Mouse (Mus musculus): Measurements from ENCODE around the gene Ccdc107. TPM values are rescaled to one million over a fixed set of nuclear protein-coding genes. Genes with fewer than 3 reads are reported as not detected.

The Ccdc107 gene
- polyA plus RNA-seq, 1 experiment from 2014 or later, result 89.8 TPM

DNA sequence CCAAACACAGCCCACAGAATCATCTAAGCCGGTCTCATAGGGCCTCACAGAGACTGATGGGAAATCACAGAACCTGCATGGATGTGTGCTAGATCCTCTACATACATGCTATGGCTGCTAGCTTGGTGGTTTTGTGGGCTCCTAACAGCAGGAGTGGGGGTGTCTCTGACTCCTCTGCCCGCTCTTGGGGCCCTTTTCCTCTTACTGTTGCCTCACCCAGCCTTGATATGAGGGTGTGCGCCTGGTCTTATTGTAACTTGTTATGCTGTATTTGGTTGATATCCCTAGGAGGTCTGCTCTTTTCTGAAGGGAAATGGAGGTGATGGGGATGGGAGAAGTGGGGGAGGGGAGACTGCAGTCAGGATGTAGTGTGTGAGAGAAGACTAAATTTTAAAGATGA lies 3.1 kb upstream of the Ccdc107 start:
- no peak overlapping the region for H3K4me2 ChIP-seq
- no peak overlapping the region for H3K9ac ChIP-seq (replicated peaks)
- no peak overlapping the region for H3K4me3 ChIP-seq (replicated peaks)
- H3K27ac ChIP-seq (replicated peaks), result no peak overlapping the region
- H3K4me1 ChIP-seq, result peaks cover 7% of the 10 kb centered on the region
- WGBS, result 97% methylated on average over 3 of the region's 3 CpGs
- no peaks in the 10 kb centered on the region for H3K27me3 ChIP-seq (replicated peaks)
- no peaks in the 10 kb centered on the region for H3K36me3 ChIP-seq
- no peak for ATAC-seq (ENCODE audit: low FRiP score)
- no peaks in the 10 kb centered on the region for H3K9me3 ChIP-seq (replicated peaks)

DNA sequence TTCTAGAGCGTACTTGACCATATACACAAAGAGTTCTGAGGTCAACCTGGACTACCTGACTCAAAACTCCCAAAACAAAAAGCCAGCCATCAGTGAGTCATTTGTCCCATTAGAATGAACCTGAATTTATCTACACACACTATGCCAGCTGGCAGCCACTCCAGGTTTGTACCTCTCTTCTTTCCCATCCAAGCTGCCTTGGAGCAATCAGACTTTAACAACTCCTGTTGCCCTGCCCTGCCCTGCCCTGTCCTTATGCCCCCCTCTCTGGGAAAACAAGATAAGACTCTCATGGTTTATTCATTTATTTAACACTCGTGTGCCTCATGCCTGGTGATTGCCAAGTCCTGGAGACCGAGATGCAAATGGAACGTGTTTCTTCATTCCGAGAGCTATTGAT lies 1.9 kb upstream of the Ccdc107 start:
- no peak overlapping the region for H3K27ac ChIP-seq (replicated peaks)
- no peak overlapping the region for H3K9ac ChIP-seq (replicated peaks)
- ATAC-seq (ENCODE audit: low FRiP score), result no peak
- H3K4me2 ChIP-seq, result no peak overlapping the region
- H3K9me3 ChIP-seq (replicated peaks), result no peaks in the 10 kb centered on the region
- peaks cover 15% of the 10 kb centered on the region for H3K4me1 ChIP-seq
- H3K4me3 ChIP-seq (replicated peaks), result no peak overlapping the region
- no peaks in the 10 kb centered on the region for H3K27me3 ChIP-seq (replicated peaks)
- WGBS, result 88% methylated on average over 5 of the region's 5 CpGs
- no peaks in the 10 kb centered on the region for H3K36me3 ChIP-seq

DNA sequence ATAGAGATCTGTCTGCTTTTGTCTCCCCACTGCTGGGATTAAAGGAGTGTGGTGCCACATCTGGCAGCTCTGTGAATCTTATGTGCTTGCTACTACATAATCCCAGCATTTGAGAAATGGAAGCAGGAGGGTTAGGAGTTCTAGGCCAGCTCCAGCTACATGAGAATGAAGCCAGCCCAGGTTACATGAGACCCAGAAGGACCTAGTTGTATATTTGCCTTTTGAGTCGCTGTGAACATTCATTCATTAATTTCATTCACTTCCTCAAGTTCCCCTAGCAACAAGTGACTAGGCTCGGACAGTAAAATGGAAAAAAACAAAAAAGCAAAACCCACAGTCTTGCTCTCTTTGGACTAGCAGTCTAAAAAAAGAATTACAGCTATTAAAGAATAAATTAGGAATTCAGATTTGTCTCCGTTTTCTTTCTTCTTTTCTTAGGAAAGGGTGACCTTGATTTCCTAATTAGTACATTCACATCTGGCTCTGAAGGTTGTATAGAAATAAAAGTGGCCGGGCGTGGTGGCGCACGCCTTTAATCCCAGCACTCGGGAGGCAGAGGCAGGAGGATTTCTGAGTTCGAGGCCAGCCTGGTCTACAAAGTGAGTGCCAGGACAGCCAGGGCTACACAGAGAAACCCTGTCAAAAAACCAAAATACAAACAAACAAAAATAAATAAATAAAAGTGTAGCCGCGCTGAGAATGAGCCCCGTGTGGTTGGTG lies 439 bp upstream of the Ccdc107 start:
- 37% methylated on average over 12 of the region's 12 CpGs for WGBS
- Histone ChIP-seq H3K4me3 (replicated peaks) (peak overlapping the region; percentile 56), H3K27ac (replicated peaks) (peak overlapping the region; percentile 88), H3K4me2 (peak overlapping the region; percentile 62), H3K9ac (replicated peaks) (no peak overlapping the region), H3K4me1 (peaks cover 15% of the 10 kb centered on the region), H3K36me3 (no peaks in the 10 kb centered on the region), H3K9me3 (replicated peaks) (no peaks in the 10 kb centered on the region), H3K27me3 (replicated peaks) (no peaks in the 10 kb centered on the region)
- no peak for ATAC-seq (ENCODE audit: low FRiP score)

DNA sequence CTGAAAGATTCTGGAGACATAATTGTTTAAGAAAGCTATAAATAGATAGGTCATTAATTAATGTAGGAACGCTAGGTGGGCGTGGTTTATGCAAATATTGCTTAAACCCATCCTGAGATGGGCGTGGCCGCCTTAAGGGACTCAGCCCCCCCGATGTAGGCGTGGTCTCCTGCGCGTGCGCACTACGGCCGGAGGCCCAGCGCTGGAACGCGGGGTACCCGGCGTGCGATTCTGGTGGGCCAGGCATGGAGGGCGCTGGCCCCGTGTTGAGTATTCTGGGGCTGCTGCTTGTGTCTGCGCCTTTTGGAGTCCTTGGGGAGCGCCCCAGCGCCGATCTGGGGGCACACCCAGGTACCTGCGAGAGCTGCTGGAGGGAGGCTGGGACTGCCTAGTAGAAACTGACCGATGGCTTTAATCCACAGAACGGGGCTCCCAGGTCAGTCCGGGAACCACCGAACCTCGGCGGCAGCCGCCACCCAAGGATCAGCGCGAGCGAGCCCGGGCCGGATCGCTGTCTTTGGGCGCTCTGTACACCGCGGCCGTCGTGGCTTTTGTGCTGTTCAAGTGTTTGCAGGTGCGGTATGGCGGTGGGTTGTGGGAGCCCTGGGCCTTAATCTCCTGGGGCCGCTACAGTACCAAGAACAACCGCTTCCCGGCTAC lies 616 bp downstream of the Ccdc107 start:
- Histone ChIP-seq H3K27me3 (replicated peaks) (no peaks in the 10 kb centered on the region), H3K4me3 (replicated peaks) (peak overlapping the region; percentile 56), H3K9ac (replicated peaks) (peak overlapping the region; percentile 70), H3K4me2 (peak overlapping the region; percentile 62), H3K4me1 (peaks cover 18% of the 10 kb centered on the region), H3K9me3 (replicated peaks) (no peaks in the 10 kb centered on the region), H3K36me3 (no peaks in the 10 kb centered on the region), H3K27ac (replicated peaks) (peak overlapping the region; percentile 88)
- WGBS, result under 1% methylated on average over 47 of the region's 47 CpGs
- ATAC-seq (ENCODE audit: low FRiP score), result peak; percentile 94

DNA sequence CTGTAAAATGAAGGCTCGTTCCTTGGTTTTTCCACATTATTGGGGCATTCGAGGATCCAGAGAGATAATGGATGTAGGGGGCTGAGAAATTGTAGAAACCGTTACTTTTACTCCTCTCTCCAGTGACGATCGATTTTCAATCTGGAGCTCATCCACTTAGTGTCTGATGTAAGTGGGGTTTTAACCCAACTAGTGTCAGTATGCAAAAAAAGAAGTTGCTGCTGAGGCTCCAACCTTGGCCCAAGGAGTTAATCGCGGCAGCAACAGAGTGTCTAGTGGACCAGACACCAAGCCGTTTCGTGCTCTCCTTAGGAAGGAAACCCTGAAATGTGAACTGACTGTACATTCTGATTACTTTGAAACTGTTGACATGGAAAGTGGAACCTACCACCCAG lies 1.1 kb downstream of the Ccdc107 start:
- no peaks in the 10 kb centered on the region for H3K27me3 ChIP-seq (replicated peaks)
- H3K4me1 ChIP-seq, result peaks cover 23% of the 10 kb centered on the region
- H3K9me3 ChIP-seq (replicated peaks), result no peaks in the 10 kb centered on the region
- H3K27ac ChIP-seq (replicated peaks), result peak overlapping the region; percentile 88
- peak overlapping the region; percentile 70 for H3K9ac ChIP-seq (replicated peaks)
- peak overlapping the region; percentile 62 for H3K4me2 ChIP-seq
- under 1% methylated on average over 9 of the region's 9 CpGs for WGBS
- H3K4me3 ChIP-seq (replicated peaks), result peak overlapping the region; percentile 56
- no peaks in the 10 kb centered on the region for H3K36me3 ChIP-seq
- ATAC-seq (ENCODE audit: low FRiP score), result no peak

DNA sequence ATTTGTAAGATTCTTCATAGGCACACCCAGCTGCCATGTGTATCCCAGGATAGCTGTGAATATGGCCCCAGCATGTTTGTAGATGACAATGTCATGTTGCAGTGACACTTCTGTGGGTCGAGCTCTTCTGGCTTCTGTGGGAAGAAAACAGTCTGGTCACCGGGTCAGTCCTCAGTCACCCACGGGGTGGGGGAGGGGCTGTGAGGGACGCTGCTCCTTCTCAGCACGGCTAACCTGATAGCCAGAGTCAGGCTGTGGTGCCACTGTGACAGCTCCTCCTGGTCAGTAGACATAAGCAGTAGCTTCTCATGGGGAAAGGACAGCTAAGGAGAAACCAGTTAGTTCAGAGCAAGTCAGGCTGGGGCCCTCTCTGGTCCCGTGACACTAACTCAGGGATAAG lies 3.9 kb downstream of the Ccdc107 start:
- no peak overlapping the region for H3K9ac ChIP-seq (replicated peaks)
- H3K27me3 ChIP-seq (replicated peaks), result no peaks in the 10 kb centered on the region
- no peak overlapping the region for H3K27ac ChIP-seq (replicated peaks)
- H3K4me2 ChIP-seq, result no peak overlapping the region
- H3K9me3 ChIP-seq (replicated peaks), result no peaks in the 10 kb centered on the region
- no peak for ATAC-seq (ENCODE audit: low FRiP score)
- no peak overlapping the region for H3K4me3 ChIP-seq (replicated peaks)
- no peaks in the 10 kb centered on the region for H3K36me3 ChIP-seq
- WGBS, result 75% methylated on average over 6 of the region's 6 CpGs
- peaks cover 35% of the 10 kb centered on the region for H3K4me1 ChIP-seq

DNA sequence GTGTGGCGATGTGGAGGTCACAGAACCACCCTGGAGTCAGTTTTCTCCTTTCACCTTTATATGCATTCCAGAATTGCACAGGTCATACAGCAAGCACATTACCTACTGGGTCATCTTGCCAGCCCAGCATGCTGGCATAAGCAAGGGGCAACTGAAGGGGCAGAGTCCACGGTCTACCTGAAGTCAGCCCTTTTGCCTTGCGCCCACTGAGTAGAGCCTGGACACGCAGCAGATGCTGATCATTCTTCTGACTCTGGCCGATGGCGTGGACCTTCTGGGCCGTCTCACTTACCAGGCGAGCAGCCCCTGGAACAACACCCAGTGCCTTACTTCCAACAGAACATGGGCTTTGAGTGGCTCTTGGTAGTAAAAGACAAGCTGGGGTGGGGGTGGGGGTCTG lies 4.7 kb downstream of the Ccdc107 start:
- Histone ChIP-seq H3K9me3 (replicated peaks) (no peaks in the 10 kb centered on the region), H3K9ac (replicated peaks) (no peak overlapping the region), H3K4me3 (replicated peaks) (no peak overlapping the region), H3K4me2 (no peak overlapping the region), H3K4me1 (peaks cover 35% of the 10 kb centered on the region), H3K27me3 (replicated peaks) (no peaks in the 10 kb centered on the region), H3K36me3 (no peaks in the 10 kb centered on the region), H3K27ac (replicated peaks) (no peak overlapping the region)
- 96% methylated on average over 8 of the region's 8 CpGs for WGBS
- no peak for ATAC-seq (ENCODE audit: low FRiP score)

DNA sequence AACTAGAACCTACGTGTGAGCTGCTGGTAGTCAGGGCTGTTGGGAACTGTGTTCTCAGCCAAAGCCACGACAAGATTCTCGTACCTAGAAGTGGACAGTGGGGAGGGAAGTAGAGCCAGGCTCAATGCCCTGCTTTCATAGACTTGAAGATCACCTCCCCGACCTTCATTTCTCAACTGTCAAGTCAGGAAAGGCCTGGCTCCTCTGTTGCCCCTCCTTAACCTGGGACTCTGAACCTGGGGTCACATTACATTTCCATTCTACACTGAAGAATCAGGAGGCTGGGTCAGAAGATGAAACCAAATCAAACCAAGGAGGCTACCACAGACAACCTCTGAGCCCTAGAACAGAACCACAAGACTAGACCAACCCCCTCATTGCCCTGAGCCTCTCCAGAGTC lies 5.2 kb downstream of the Ccdc107 start:
- 85% methylated on average over 4 of the region's 4 CpGs for WGBS
- no peaks in the 10 kb centered on the region for H3K36me3 ChIP-seq

DNA sequence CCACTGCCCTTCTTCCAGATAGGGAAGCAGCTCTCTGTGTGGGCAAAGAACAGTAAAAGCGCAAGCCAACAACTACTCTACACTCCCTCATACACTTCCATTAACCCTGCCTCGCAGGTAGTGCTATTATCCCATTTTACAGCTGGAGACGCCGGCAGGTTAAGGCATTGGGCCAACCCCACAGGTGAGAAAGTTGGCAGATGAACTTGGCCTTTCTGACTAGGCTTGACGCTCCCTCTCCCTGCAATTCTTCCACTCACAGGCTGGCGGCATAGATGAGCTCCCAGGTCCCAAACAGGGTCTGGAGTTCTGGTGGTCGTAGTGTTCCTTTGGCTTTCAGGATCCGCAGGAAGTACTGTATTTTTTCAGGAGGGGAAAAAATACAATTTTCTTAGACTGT lies 6.3 kb downstream of the Ccdc107 start:
- WGBS, result 10% methylated on average over 7 of the region's 8 CpGs
- peak overlapping the region; percentile 85 for H3K4me2 ChIP-seq
- H3K4me3 ChIP-seq (replicated peaks), result peak overlapping the region; percentile 51
- no peak overlapping the region for H3K9ac ChIP-seq (replicated peaks)
- H3K27ac ChIP-seq (replicated peaks), result no peak overlapping the region
- no peaks in the 10 kb centered on the region for H3K36me3 ChIP-seq
- H3K4me1 ChIP-seq, result peaks cover 35% of the 10 kb centered on the region
- H3K27me3 ChIP-seq (replicated peaks), result no peaks in the 10 kb centered on the region
- no peaks in the 10 kb centered on the region for H3K9me3 ChIP-seq (replicated peaks)
- no peak for ATAC-seq (ENCODE audit: low FRiP score)

More for the DNA sequence above, 5.2 kb downstream of the Ccdc107 start:
- ATAC-seq (ENCODE audit: low FRiP score), result no peak
- Histone ChIP-seq H3K27me3 (replicated peaks) (no peaks in the 10 kb centered on the region), H3K4me3 (replicated peaks) (no peak overlapping the region), H3K9ac (replicated peaks) (no peak overlapping the region), H3K4me2 (no peak overlapping the region; the same call in 1 of the 2 replicates), H3K27ac (replicated peaks) (no peak overlapping the region), H3K9me3 (replicated peaks) (no peaks in the 10 kb centered on the region), H3K4me1 (peaks cover 35% of the 10 kb centered on the region)

DNA sequence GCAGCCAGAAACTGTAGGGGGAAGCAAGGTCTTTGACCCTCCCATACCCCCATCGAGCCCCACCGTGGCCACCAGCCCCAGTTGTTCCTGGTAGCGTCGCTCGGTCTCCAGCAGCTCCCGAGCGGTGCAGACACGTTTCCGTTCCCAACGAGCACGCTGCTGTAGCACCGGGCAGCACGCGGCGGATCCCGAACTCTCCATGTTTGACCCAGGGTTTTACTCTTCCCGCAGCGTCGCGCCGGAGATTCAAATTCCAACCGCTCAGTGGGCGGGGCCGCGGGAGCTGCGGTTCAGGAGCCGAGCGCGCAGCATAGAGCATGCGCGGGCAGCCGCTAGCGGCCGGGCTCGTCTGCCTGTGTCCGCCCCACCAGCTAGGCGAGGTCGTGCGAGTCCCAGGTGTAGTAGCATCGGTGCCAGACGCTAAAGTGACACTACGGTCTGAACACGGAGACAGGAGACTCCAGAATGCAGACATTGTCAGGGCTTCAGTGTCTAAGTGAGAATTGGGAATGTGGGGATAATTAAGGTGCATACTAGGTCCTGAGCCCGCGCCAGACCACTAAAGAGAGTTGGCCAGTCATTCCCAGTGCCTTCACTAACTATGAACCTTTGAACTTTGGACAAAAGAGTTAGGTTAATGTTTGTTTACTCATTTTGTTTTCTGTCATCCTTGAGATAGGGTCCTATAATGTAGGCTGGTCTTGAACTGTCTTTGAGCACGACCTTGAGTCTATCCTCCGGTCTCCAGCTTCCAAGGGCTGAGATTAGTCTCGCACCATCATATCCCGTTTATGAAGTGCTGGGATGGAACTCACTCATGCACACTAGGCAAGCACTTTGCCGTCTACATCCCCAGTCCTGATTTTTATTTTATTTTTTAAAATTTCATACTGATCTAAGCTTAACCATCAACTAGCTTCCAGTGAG lies 7.0 kb downstream of the Ccdc107 start, which contains the start of gene Arhgef39:
Gene Arhgef39 (minus strand): TSS at position 289 of the 927 bp plus-strand sequence.
- Histone ChIP-seq H3K4me1 (peaks cover 28% of the 10 kb centered on the region), H3K36me3 (no peaks in the 10 kb centered on the region), H3K27me3 (replicated peaks) (no peaks in the 10 kb centered on the region), H3K4me3 (replicated peaks) (peak within 1 kb of the TSS; percentile 51), H3K4me2 (peak within 1 kb of the TSS; percentile 85), H3K9me3 (replicated peaks) (no peaks in the 10 kb centered on the region), H3K27ac (replicated peaks) (no peak within 1 kb of the TSS), H3K9ac (replicated peaks) (peak within 1 kb of the TSS; percentile 47)
- 7% methylated on average over 50 of the region's 50 CpGs for WGBS
- peak; percentile 86 for ATAC-seq (ENCODE audit: low FRiP score)

DNA sequence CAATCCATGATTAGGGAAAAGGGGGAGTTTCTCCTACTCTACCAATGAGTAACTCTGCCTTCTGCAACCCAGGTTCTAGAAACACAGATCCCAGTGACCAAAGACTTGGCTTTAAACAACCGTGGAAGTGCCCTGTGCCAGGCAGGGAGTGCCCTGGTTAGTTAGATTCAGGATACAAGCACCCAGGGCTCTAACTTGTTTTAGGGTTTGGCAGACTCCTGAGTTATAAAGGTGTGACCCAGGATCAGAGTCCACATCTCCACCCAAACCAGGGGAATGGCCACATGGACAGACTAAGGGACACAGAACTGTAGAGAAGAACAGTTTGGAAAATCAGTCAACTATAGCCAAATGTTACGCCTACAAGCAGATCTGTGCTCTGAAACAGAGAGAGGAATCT lies 10.3 kb downstream of the Ccdc107 start:
- no peaks in the 10 kb centered on the region for H3K36me3 ChIP-seq
- H3K4me1 ChIP-seq, result peaks cover 21% of the 10 kb centered on the region
- H3K9me3 ChIP-seq (replicated peaks), result no peaks in the 10 kb centered on the region
- 69% methylated on average over 2 of the region's 2 CpGs for WGBS
- H3K27me3 ChIP-seq (replicated peaks), result 0 out of 2 replicates have a peak, but pooled peaks cover 6% of the 10 kb centered on the region
- ATAC-seq (ENCODE audit: low FRiP score), result no peak
- H3K9ac ChIP-seq (replicated peaks), result no peak overlapping the region
- no peak overlapping the region for H3K4me2 ChIP-seq
- no peak overlapping the region for H3K27ac ChIP-seq (replicated peaks)
- no peak overlapping the region for H3K4me3 ChIP-seq (replicated peaks)

Data from neural tube, embryonic 15.5 days (tissue).